Mouse (Mus musculus) hindbrain, postnatal 0 days (tissue): ENCODE data around the gene Foxc2. TPM values are rescaled to one million over a fixed set of nuclear protein-coding genes. Genes with fewer than 3 reads are reported as not detected.

Experiments used
- ATAC-seq: fragments of 200-750 bp; cut with Nextera tagmentation; 2 replicates; pipeline ENCODE4 v1.8.0; 2017; ENCODE audit warnings: mild to moderate bottlenecking, moderate TSS enrichment, moderate library complexity
- DNase-seq: peaks from one replicate; pipeline ENCODE4 v3.0.0-alpha.2; 2015; ENCODE audit warnings: low spot score
- H3K27ac ChIP-seq: fragments of 300-500 bp; sonication (generic); 2 replicates; pipeline ENCODE4 v1.5.1; 2014; ENCODE audit warnings: mild to moderate bottlenecking
- H3K27me3 ChIP-seq: fragments of 300-500 bp; sonication (generic); 2 replicates; pipeline ENCODE4 v1.6.1; 2014; ENCODE audit warnings: low read length, mixed read lengths; ENCODE audit not compliant: insufficient read depth
- H3K36me3 ChIP-seq: fragments of 300-500 bp; sonication (generic); 2 replicates; pipeline ENCODE4 v1.6.1; 2014; ENCODE audit warnings: low read length, mixed read lengths; ENCODE audit not compliant: insufficient read depth
- H3K4me1 ChIP-seq: fragments of 300-500 bp; sonication (generic); 2 replicates; pipeline ENCODE4 v1.6.1; 2014; ENCODE audit warnings: antibody characterized with exemption, low read length, mixed read lengths; ENCODE audit not compliant: insufficient read depth
- H3K4me2 ChIP-seq: fragments of 300-500 bp; sonication (generic); 2 replicates; pipeline ENCODE4 v1.6.1; 2014; ENCODE audit warnings: low read depth, mild to moderate bottlenecking, low read length, moderate library complexity, mixed read lengths
- H3K4me3 ChIP-seq: fragments of 300-500 bp; sonication (generic); 2 replicates; pipeline ENCODE4 v1.5.1; 2014; ENCODE audit warnings: low read length
- H3K9ac ChIP-seq: fragments of 300-500 bp; sonication (generic); replicated peaks from 2 replicates; pipeline ENCODE4 v1.6.1; 2014; ENCODE audit warnings: mild to moderate bottlenecking, low read length, moderate library complexity, mixed read lengths
- H3K9me3 ChIP-seq: fragments of 300-500 bp; sonication (generic); 2 replicates; pipeline ENCODE4 v1.6.1; 2016; ENCODE audit warnings: low read length, mixed read lengths
- CTCF ChIP-seq: IDR thresholded peaks from 2 replicates; pipeline ENCODE4 v1.5.1; 2016; ENCODE audit warnings: antibody characterized with exemption, control low read depth, low read depth
- WGBS: fragments of 180-500 bp; shearing (Covaris S2); extraction: QIAGEN DNeasy Blood & Tissue Kit; methylation state at CpG from one replicate; pipeline ENCODE4 v1.1.7; 2014; 5-methylcytosine and 5-hydroxymethylcytosine counted together
- microRNA-seq, 2 experiments: library from miRNA; unstranded; fragments of <30 nt; microRNA quantifications; one replicate each; pipeline ENCODE4; 2016
- polyA plus RNA-seq: library from polyadenylated mRNA; unstranded; fragments of >200 nt; fragmentation: Nextera tagmentation; extraction: Ambion mirVana; gene quantifications from 2 replicates; pipeline ENCODE4 v1.2.1, GENCODE M21; 2015
- total RNA-seq: library from RNA; depleted of rRNA; stranded (reverse); fragments of >200 nt; gene quantifications from 2 replicates; pipeline ENCODE4 v1.2.3, GENCODE M21; 2014; rRNA removed

Foxc2 gene
- total and polyA plus RNA-seq, 2 experiments from 2014 or later, result 2.8 to 10.6 TPM

DNA sequence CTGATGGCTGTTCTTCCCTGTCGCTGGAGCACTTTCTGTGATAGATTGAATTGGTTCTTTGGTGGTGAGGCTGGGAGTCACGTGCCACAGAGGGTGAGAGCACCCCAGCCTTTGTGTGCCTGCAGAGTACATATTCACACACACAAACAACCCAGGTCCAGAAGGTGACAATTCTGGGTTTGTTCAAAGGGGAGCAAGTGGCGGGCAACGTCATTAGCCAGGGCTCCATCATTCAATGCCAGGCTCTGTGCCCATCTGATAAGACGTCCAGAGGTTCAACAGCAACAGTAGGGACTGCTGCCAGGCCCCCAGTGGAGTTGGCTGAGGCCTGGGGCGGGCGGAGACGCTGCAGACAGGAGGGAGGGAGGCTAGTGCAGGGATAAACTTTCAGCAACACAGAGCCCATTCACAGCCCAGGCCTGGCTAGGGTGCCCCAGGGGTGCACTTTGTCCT, 48.1 kb downstream of the Foxc2 start:
- H3K4me3 ChIP-seq, result no peak overlapping the region
- H3K27ac ChIP-seq, result no peak overlapping the region
- no peak overlapping the region for H3K4me2 ChIP-seq
- no peaks in the 10 kb centered on the region for H3K36me3 ChIP-seq
- 36% methylated on average over 8 of the region's 8 CpGs for WGBS
- H3K27me3 ChIP-seq, result no peaks in the 10 kb centered on the region
- ATAC-seq (no peak), DNase-seq (no peak)
- no peaks in the 10 kb centered on the region for H3K9me3 ChIP-seq
- TF ChIP-seq CTCF, result no peak
- no peak overlapping the region for H3K9ac ChIP-seq
- no peaks in the 10 kb centered on the region for H3K4me1 ChIP-seq

DNA sequence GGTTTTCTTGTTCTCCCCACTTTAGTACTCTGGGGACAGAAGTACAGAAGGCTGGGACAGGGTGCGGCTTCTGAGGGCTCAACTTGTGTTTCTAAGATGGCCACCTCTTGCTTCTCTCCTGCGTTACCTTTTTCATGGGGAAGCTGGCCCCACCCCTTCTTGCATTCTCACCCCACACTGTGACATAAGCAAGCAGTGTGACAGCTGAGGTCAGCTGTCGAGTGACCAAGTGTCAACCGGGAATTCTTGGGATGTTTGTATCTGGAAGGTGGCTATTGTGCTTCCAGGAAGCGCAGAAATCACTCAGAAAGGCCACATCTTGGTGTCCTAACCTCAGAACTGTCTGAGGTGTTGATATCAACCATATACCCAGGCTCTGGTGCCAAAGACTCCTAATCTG, 52.1 kb downstream of the Foxc2 start:
- H3K4me3 ChIP-seq, result no peak overlapping the region
- H3K4me1 ChIP-seq, result no peaks in the 10 kb centered on the region
- H3K27me3 ChIP-seq, result no peaks in the 10 kb centered on the region
- H3K36me3 ChIP-seq, result no peaks in the 10 kb centered on the region
- no peak overlapping the region for H3K4me2 ChIP-seq
- no peak for TF ChIP-seq CTCF
- no peak overlapping the region for H3K27ac ChIP-seq
- no peak overlapping the region for H3K9ac ChIP-seq
- no peak for ATAC-seq
- H3K9me3 ChIP-seq, result no peaks in the 10 kb centered on the region
- 62% methylated on average over 5 of the region's 5 CpGs for WGBS
- DNase-seq, result no peak

Small RNAs within 50 kb of the gene (microRNA-seq; reads per million reads assigned to microRNA genes)
- 0 reads per million in 2 experiments for gene Gm27530

Other genes starting within 250 kb of the Foxc2 start
- 1.8 and 1.9 TPM in 2 replicates for gene Foxf1, start 31.8 kb upstream of the Foxc2 start, total RNA-seq
- gene Foxf1, start 31.8 kb upstream of the Foxc2 start, polyA plus RNA-seq, result 1.2 and 1.4 TPM in 2 replicates
- gene Mthfsd, start 7.8 kb upstream of the Foxc2 start, total RNA-seq, result 39.9 and 45.6 TPM in 2 replicates
- gene Mthfsd, start 7.8 kb upstream of the Foxc2 start, polyA plus RNA-seq, result 44.4 and 47.0 TPM in 2 replicates
- 0.40 and 0.58 TPM in 2 replicates for gene Foxl1, start 11.8 kb downstream of the Foxc2 start, total RNA-seq
- gene Foxl1, start 11.8 kb downstream of the Foxc2 start, polyA plus RNA-seq, result 0.21 TPM in 1 of 2 replicates, not detected in the other